Mouse (Mus musculus): ENCODE measurements around the gene Gm36864.

Gene Gm36864

DNA sequence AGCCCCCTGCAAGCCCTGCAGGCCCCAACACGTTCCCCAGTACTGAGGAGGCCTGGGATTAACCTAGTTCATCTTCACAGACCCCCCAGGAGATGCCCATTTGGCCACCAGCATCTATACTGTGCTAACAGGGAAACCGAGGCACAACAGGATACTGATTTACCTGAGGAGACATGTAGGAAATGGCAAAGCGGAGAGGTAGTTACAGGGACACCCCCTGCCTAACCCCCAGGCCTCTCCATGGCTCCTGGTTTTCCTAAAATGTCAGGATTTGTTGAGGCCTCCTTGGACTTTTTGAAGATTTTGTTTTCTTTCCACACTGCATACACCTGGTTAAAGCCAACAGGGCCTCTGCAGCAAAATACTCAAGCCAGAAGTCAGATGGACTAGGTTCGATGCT lies 21.3 kb downstream of the Gm36864 start, which contains the start of gene Acp4:
Acp4 (minus strand) TSS at position 101 of the 400 bp plus-strand sequence.
- DNase-seq (ENCODE audit: low spot score in 2 of 2), result no peak

DNA sequence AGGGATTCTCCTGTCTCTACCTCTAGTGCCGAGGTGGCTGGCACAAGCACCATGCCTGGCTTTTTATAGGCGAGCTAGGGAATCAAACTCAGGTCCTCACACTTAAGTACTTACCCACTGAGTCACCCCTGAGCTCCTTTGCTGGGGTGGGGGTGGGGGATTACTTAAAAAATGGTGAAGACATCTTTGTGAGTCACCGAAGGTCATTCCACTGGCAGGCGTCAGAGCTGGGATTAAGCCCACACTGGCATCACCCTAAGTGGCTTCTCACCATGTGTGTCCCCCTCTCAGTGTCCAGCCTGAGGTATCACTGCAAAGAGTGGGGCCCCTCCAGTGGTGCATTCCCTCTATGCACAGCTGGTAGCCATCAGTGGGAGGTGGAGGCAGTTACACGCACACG lies 24.4 kb downstream of the Gm36864 start:
- no peak for DNase-seq (ENCODE audit: low spot score in 2 of 2)

DNA sequence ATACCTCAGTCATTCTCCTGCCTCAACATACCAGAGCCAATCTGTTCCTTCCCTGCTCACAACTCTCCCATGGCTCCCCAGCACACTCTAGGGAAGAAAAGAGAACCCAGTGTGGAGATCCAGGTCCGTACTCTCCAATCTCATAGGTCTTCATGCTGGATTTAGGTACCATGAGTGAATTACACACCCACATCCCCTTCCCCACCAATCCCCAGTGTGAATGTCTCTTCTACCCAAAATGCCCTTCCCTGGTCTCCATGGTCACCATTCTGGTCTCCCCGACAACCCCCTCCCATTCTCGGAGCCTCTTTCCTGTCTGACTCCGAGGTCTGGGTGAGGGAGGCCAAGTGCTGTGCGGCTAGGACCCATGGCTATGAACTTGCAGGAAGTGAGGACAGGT lies 25.2 kb downstream of the Gm36864 start, which contains the start of gene Gm15517:
Gm15517 (plus strand) TSS at position 301 of the 400 bp plus-strand sequence.
- DNase-seq (ENCODE audit: low spot score in 2 of 2), result no peak

DNA sequence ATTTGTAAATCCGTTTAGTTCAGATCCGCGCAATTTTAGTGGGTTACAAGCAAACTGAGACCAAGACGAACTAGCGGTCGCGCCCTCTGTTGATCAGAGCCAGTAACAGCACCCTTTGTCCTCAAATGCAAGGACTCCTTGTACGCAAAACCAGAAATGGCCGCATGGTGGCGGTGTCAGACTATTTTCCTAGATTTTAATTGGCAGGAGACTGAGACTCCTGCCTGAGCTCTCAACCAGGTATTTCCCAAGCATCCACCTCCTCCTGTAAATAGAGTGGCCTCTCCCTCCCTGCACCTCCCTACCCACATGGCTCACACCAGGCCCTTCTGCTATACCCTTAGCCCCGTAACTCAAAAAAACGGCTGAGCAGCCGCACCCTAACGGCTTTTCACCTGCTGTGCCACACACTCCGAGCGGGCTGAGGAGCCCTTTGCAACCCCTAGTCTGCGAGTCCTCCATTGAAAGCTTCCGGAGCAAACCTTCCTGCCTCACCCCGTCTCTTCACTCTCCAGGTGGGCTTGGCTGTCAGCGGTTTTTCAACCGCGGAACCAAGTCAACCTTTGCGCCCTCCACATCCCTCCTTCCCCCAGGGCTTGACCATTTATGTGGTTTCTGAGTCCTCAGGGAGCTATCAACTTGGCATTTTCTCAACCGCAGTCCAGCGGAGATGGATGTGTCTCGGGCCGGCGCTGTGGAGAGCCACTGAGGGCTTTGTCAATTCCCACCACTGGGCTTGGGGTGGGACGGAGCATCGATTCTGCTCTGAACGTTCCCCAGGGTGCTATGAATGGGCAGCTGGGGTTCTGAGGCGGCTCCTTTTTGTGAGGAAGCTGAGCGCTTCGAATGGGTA lies 27.0 kb downstream of the Gm36864 start:
- peak; percentile 69 to 92 for DNase-seq (ENCODE audit: low spot score in 2 of 2)

- no peak for DNase-seq (ENCODE audit: low spot score in 2 of 2)
Measured at GRCm38 (mm10) chr7:44268117-44268516, 32.1 kb downstream of the Gm36864 start.

- no peak for DNase-seq (ENCODE audit: low spot score in 2 of 2)
Measured at GRCm38 (mm10) chr7:44269397-44269796, 33.4 kb downstream of the Gm36864 start.

GRCm38 (mm10) chr7:44271309-44271708 lies 35.3 kb downstream of the Gm36864 start:
- no peak for DNase-seq (ENCODE audit: low spot score in 2 of 2)

- no peak for DNase-seq (ENCODE audit: low spot score in 2 of 2)
Measured at GRCm38 (mm10) chr7:44272546-44272945, 36.6 kb downstream of the Gm36864 start.

DNA sequence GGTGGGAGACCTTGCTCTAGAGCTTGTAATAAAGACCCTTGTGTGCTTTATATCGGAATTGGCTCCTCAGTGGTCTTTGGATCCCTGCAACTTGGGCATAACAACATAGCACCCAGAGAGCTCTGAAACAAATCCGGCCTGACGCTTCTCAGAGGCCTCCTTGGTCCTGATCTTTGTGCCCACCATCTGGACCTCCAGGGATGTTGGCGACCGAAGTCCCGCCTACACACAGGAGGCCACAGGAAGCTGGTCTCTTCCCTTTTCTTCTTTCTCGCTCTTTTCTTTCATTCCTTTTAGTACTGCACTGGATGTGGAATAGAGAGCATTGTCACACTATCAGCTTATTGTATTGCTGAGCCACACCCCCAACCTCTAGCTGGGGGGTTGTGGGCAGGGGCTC lies 37.5 kb downstream of the Gm36864 start:
- no peak for DNase-seq (ENCODE audit: low spot score in 2 of 2)

GRCm38 (mm10) chr7:44274096-44274495 lies 38.1 kb downstream of the Gm36864 start:
- DNase-seq (ENCODE audit: low spot score in 2 of 2), result no peak

- no peak for DNase-seq (ENCODE audit: low spot score in 2 of 2)
Measured at GRCm38 (mm10) chr7:44275546-44275945, 39.6 kb downstream of the Gm36864 start.

- DNase-seq (ENCODE audit: low spot score in 2 of 2), result no peak
Measured at GRCm38 (mm10) chr7:44276461-44277249, 40.7 kb downstream of the Gm36864 start.

DNA sequence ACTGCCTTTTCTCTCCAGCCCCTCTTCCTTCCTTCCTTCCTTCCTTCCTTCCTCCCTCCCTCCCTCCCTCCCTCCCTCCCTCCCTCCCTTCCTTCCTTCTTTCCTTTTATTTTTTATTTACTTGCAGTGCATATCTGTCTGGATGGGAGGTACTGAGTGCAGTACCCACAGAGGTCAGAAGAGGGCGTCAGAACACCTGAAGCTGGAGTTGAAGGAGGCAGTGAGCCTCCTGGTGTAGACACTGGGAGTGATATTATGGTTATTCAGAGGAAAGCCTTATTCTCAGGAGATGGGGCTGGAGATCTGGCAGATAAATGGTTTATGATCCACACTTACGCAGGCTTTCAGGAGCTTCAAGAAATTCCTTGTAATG lies 41.3 kb downstream of the Gm36864 start:
- no peak for DNase-seq (ENCODE audit: low spot score in 2 of 2)

GRCm38 (mm10) chr7:44280959-44281358 lies 45.0 kb downstream of the Gm36864 start:
- DNase-seq (ENCODE audit: low spot score in 2 of 2), result no peak

DNA sequence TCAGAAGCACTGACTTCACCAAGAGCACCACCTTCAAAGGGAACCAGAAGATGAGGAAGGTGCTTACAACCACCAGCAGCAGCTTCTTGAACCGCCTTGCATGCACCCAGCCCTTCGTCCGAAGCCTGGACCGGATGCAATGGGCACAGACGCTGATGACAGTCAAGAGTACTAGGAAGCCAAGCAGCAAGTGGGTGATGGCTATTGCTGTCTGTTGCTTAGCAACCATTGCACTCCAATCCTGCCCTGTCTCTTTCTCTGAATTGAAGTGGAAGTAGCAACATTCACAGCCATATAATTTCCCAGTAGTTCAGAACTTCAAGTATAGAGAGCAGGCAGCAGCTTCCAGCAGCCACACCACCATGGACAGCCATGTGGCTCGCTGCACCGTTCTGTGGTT lies 45.6 kb downstream of the Gm36864 start:
- no peak for DNase-seq (ENCODE audit: low spot score in 2 of 2)

DNA sequence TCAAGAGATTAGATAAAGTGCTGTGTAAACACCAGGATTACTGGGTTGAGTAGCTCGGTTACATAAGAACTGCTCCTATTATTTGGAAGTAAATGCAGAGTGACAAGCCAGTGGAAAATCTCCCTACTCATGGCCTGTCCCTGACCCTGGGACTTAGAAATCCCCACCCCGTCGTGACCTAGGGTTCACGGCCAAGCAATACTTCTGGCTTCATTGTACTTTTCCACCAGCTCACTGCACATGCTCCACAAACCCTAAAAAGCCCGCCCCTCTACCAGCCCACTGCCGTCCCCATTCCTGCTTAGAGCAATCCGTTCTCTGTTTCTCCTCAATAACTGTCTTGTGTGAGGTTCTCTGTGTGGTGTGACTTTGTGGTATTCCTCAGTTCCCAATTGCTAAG lies 51.8 kb downstream of the Gm36864 start:
- no peak for DNase-seq (ENCODE audit: low spot score in 2 of 2)

- no peak for DNase-seq (ENCODE audit: low spot score in 2 of 2)
Measured at GRCm38 (mm10) chr7:44290986-44291385, 55.0 kb downstream of the Gm36864 start.

GRCm38 (mm10) chr7:44291418-44291817 lies 55.4 kb downstream of the Gm36864 start:
- DNase-seq (ENCODE audit: low spot score in 2 of 2), result no peak
